Mouse (Mus musculus): ENCODE results near the gene Ptpn3. TPM values are rescaled to one million over a fixed set of nuclear protein-coding genes. Genes with fewer than 3 reads are reported as not detected.
A peak's percentile ranks its signal among the peaks of the same experiment; 100 is the strongest.
"Not testable (repeated sequence)": the region's sequence is repeated elsewhere in the genome, so short reads cannot be mapped to it uniquely, and the experiment has no call there.

Ptpn3 gene
- polyA plus RNA-seq, 1 experiment from 2014 or later = 3.3 TPM

DNA sequence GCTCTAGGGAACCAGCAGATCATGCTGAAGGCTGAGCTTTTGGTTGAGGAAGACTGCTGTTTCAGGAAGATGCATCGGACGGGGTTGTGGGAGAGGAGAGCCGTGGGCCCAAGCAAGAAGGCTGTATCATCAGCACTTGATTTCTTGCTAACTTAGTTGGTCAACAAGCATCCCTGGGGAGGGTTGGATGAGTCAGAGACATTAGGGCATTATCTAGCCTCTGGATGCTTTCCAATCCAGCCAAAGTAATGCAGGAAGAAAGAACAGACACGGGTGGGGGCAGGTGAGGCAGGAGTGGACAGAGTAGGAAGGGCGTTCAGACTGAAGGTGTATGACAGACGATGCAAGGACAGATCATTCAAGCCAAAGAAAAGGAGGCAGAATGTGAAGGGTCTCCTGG lies 101.0 kb downstream of the Ptpn3 start:
- Histone ChIP-seq H3K4me2 (ENCODE audit: low read length) (no peak overlapping the region), H3K27me3 (ENCODE audit: control insufficient read depth, insufficient read depth, low read length) (no peaks in the 10 kb centered on the region), H3K4me3 (ENCODE audit: control insufficient read depth in 1 of 2, insufficient read depth in 1 of 2, low read depth in 1 of 2, low read length in 2 of 2) (no peak overlapping the region), H3K9ac (ENCODE audit: low read length) (no peak overlapping the region), H3K4me1 (ENCODE audit: control insufficient read depth in 2 of 2, insufficient read depth in 2 of 2, low read length in 2 of 2) (peaks cover 7% of the 10 kb centered on the region in 2 experiments; a peak in 3 of 4 replicates), H3K27ac (replicated peaks in 1 of 2; ENCODE audit: control insufficient read depth in 1 of 2, insufficient read depth in 1 of 2, low read depth in 2 of 2, low read length in 2 of 2) (no peak overlapping the region), H3K36me3 (ENCODE audit: control insufficient read depth, insufficient read depth, low read length) (0 out of 2 replicates have a peak, but pooled peaks cover 4% of the 10 kb centered on the region), H3K9me3 (ENCODE audit: control insufficient read depth, low read length) (peaks cover 5% of the 10 kb centered on the region; the same call in 1 of the 2 replicates)
- no peak for ATAC-seq (ENCODE audit: insufficient number of reproducible peaks, insufficient read depth, low FRiP score, low read depth)
- WGBS = 82% methylated on average over 6 of the region's 6 CpGs

DNA sequence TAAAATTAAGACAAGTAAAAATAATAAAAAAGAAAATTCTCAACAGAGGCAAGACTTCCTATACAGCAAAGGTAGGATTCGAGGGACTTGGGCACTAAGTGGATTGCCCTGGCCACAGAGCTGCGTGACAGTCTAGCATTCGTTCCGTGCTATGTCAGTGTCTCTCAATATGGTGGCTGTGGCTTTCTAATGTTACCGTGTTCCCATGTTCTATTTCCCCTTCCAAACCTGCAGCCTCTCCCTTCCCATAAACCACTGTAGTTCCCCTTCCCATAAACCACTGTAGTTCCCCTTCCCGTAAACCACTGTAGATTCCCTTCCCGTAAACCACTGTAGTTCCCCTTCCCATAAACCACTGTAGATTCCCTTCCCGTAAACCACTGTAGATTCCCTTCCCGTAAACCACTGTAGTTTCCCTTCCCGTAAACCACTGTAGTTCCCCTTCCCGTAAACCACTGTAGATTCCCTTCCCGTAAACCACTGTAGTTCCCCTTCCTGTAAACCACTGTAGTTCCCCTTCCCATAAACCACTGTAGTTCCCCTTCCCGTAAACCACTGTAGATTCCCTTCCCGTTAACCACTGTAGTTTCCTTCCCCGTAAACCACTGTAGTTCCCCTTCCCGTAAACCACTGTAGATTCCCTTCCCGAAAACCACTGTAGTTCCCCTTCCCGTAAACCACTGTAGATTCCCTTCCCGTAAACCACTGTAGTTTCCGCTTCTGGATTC lies 102.8 kb downstream of the Ptpn3 start:
- H3K4me1 ChIP-seq (ENCODE audit: control insufficient read depth in 2 of 2, insufficient read depth in 2 of 2, low read length in 2 of 2); H3K27ac ChIP-seq (replicated peaks in 1 of 2; ENCODE audit: control insufficient read depth in 1 of 2, insufficient read depth in 1 of 2, low read depth in 2 of 2, low read length in 2 of 2); H3K9ac ChIP-seq (ENCODE audit: low read length); H3K36me3 ChIP-seq (ENCODE audit: control insufficient read depth, insufficient read depth, low read length); H3K27me3 ChIP-seq (ENCODE audit: control insufficient read depth, insufficient read depth, low read length); H3K9me3 ChIP-seq (ENCODE audit: control insufficient read depth, low read length); H3K4me3 ChIP-seq (ENCODE audit: control insufficient read depth in 1 of 2, insufficient read depth in 1 of 2, low read depth in 1 of 2, low read length in 2 of 2); H3K4me2 ChIP-seq (ENCODE audit: low read length); ATAC-seq (ENCODE audit: insufficient number of reproducible peaks, insufficient read depth, low FRiP score, low read depth): not testable (repeated sequence)
- WGBS = 94% methylated on average over 20 of the region's 20 CpGs

DNA sequence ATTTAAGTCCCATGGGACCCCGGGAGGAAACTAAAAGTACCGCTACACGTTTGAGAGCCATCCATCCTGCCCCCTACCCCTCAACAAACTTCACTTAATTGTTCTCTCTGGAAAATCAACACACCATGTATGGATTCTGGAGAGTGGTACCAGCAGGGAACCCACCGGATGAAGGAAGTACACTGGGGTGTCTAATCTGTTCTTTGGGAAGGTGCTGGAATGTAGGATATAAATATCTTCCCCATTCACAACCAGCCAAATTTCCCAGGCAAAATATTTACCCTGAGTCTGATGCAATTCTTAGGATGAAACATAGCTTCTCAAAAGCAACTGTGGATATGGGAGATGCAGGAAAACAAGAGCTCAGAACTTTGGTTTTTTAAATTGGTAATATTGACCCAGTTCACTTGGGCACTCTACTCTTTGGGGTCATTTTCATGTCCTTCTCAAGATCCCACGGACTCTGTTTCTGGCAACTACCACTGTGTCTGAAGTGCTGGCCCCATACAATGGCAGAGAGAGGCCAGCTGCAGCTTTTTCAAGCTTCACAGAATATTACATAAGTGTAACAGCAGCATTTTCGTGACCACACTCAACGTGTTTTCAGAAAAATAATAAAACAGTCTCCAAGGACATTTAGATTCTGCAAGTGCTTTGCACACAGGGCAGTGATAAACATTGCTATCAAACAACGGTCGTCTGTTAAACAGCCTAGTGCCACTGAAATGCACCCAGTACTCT lies 109.9 kb downstream of the Ptpn3 start:
- no peaks in the 10 kb centered on the region for H3K9me3 ChIP-seq (ENCODE audit: control insufficient read depth, low read length)
- no peaks in the 10 kb centered on the region for H3K27me3 ChIP-seq (ENCODE audit: control insufficient read depth, insufficient read depth, low read length)
- peak overlapping the region in 1 of 2 experiments; percentile 11; a peak in 1 of 4 replicates for H3K27ac ChIP-seq (replicated peaks in 1 of 2; ENCODE audit: control insufficient read depth in 1 of 2, insufficient read depth in 1 of 2, low read depth in 2 of 2, low read length in 2 of 2)
- 0 out of 2 replicates have a peak, but pooled peaks cover 6% of the 10 kb centered on the region for H3K36me3 ChIP-seq (ENCODE audit: control insufficient read depth, insufficient read depth, low read length)
- no peak for ATAC-seq (ENCODE audit: insufficient number of reproducible peaks, insufficient read depth, low FRiP score, low read depth)
- no peak overlapping the region for H3K4me3 ChIP-seq (ENCODE audit: control insufficient read depth in 1 of 2, insufficient read depth in 1 of 2, low read depth in 1 of 2, low read length in 2 of 2)
- WGBS = 45% methylated on average over 9 of the region's 9 CpGs
- no peak overlapping the region for H3K4me2 ChIP-seq (ENCODE audit: low read length)
- no peak overlapping the region for H3K9ac ChIP-seq (ENCODE audit: low read length)
- H3K4me1 ChIP-seq (ENCODE audit: control insufficient read depth in 2 of 2, insufficient read depth in 2 of 2, low read length in 2 of 2) = peaks cover 7 to 15% of the 10 kb centered on the region in 2 experiments; a peak in 3 of 4 replicates

DNA sequence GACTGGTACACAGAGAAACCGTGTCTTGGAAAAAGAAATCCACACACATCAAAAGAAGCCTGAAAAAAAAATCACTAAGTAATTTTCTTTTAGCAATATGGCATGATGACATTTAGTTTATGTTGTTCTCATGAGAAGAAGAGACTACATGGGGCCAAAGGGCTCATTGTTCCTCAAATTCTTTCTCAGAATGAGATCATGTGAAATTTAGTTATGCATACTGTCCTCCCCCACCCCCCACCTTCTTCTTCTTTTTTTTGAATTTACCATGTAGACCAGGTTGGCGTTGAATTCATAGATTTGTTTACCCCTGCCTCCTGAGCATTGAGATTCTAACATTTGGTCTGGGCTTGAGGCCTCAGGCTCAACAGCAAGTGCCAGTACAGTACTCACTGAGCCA lies 111.8 kb downstream of the Ptpn3 start:
- no peak overlapping the region for H3K27ac ChIP-seq (replicated peaks in 1 of 2; ENCODE audit: control insufficient read depth in 1 of 2, insufficient read depth in 1 of 2, low read depth in 2 of 2, low read length in 2 of 2)
- H3K27me3 ChIP-seq (ENCODE audit: control insufficient read depth, insufficient read depth, low read length) = no peaks in the 10 kb centered on the region
- H3K4me1 ChIP-seq (ENCODE audit: control insufficient read depth in 2 of 2, insufficient read depth in 2 of 2, low read length in 2 of 2) = peaks cover 7 to 18% of the 10 kb centered on the region in 2 experiments; a peak in 3 of 4 replicates
- H3K36me3 ChIP-seq (ENCODE audit: control insufficient read depth, insufficient read depth, low read length) = no peaks in the 10 kb centered on the region
- ATAC-seq (ENCODE audit: insufficient number of reproducible peaks, insufficient read depth, low FRiP score, low read depth) = no peak
- H3K9ac ChIP-seq (ENCODE audit: low read length) = no peak overlapping the region
- H3K4me3 ChIP-seq (ENCODE audit: control insufficient read depth in 1 of 2, insufficient read depth in 1 of 2, low read depth in 1 of 2, low read length in 2 of 2) = no peak overlapping the region
- 88% methylated on average over 2 of the region's 2 CpGs for WGBS
- no peak overlapping the region for H3K4me2 ChIP-seq (ENCODE audit: low read length)
- no peaks in the 10 kb centered on the region for H3K9me3 ChIP-seq (ENCODE audit: control insufficient read depth, low read length)

DNA sequence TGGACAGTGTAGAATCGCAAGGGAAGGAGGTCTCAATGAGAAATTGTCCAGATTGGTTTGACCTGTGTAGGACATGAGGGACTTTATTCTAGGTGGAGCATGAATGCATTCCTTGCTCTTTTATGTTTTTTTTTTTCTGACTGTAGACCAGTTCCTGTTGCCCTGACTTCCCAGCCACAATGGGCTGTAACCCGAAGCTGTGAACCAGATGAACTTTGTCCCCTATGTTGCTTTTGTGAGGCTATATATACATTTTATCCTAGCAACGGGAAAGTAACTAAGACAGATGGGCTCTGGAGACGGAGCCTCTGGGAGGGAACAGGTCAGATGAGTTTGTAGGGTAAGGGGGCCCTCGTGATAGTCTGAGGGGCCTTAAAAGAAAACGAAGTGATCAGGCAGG lies 115.6 kb downstream of the Ptpn3 start:
- 32% methylated on average over 6 of the region's 6 CpGs for WGBS
- ATAC-seq (ENCODE audit: insufficient number of reproducible peaks, insufficient read depth, low FRiP score, low read depth) = no peak
- no peaks in the 10 kb centered on the region for H3K36me3 ChIP-seq (ENCODE audit: control insufficient read depth, insufficient read depth, low read length)

DNA sequence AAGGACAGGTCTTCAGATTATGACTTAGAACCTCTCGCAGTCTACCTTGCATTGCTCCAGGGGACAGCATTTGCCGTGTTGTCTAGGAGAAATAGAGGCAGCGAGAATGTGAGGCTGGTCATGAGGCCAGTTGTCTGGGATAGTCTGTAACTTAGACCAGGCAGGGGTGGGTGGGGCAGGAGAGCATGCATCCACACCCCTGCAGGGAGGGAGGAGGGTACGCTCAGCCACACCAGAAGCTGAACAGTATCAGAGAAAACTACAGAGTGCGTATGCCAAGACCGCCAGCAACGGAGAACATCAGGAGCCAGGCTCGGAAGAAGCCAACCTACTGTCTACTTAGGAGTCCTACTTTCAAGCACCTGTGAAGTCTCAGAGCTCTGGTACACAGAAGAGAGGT lies 116.2 kb downstream of the Ptpn3 start:
- no peaks in the 10 kb centered on the region for H3K36me3 ChIP-seq (ENCODE audit: control insufficient read depth, insufficient read depth, low read length)
- WGBS = 77% methylated on average over 8 of the region's 8 CpGs
- no peak overlapping the region for H3K4me2 ChIP-seq (ENCODE audit: low read length)
- H3K4me1 ChIP-seq (ENCODE audit: control insufficient read depth in 2 of 2, insufficient read depth in 2 of 2, low read length in 2 of 2) = peaks cover under 1 to 3% of the 10 kb centered on the region in 2 experiments; a peak in 2 of 4 replicates
- no peak overlapping the region for H3K9ac ChIP-seq (ENCODE audit: low read length)
- no peak overlapping the region for H3K4me3 ChIP-seq (ENCODE audit: control insufficient read depth in 1 of 2, insufficient read depth in 1 of 2, low read depth in 1 of 2, low read length in 2 of 2)
- H3K27ac ChIP-seq (replicated peaks in 1 of 2; ENCODE audit: control insufficient read depth in 1 of 2, insufficient read depth in 1 of 2, low read depth in 2 of 2, low read length in 2 of 2) = no peak overlapping the region
- no peak for ATAC-seq (ENCODE audit: insufficient number of reproducible peaks, insufficient read depth, low FRiP score, low read depth)
- no peaks in the 10 kb centered on the region for H3K9me3 ChIP-seq (ENCODE audit: control insufficient read depth, low read length)
- H3K27me3 ChIP-seq (ENCODE audit: control insufficient read depth, insufficient read depth, low read length) = no peaks in the 10 kb centered on the region

More for the DNA sequence above, 115.6 kb downstream of the Ptpn3 start:
- Histone ChIP-seq H3K4me3 (ENCODE audit: control insufficient read depth in 1 of 2, insufficient read depth in 1 of 2, low read depth in 1 of 2, low read length in 2 of 2) (no peak overlapping the region), H3K9ac (ENCODE audit: low read length) (no peak overlapping the region), H3K4me1 (ENCODE audit: control insufficient read depth in 2 of 2, insufficient read depth in 2 of 2, low read length in 2 of 2) (peaks cover 2 to 3% of the 10 kb centered on the region in 2 experiments; a peak in 3 of 4 replicates), H3K4me2 (ENCODE audit: low read length) (no peak overlapping the region), H3K27me3 (ENCODE audit: control insufficient read depth, insufficient read depth, low read length) (no peaks in the 10 kb centered on the region), H3K9me3 (ENCODE audit: control insufficient read depth, low read length) (no peaks in the 10 kb centered on the region), H3K27ac (replicated peaks in 1 of 2; ENCODE audit: control insufficient read depth in 1 of 2, insufficient read depth in 1 of 2, low read depth in 2 of 2, low read length in 2 of 2) (no peak overlapping the region)

DNA sequence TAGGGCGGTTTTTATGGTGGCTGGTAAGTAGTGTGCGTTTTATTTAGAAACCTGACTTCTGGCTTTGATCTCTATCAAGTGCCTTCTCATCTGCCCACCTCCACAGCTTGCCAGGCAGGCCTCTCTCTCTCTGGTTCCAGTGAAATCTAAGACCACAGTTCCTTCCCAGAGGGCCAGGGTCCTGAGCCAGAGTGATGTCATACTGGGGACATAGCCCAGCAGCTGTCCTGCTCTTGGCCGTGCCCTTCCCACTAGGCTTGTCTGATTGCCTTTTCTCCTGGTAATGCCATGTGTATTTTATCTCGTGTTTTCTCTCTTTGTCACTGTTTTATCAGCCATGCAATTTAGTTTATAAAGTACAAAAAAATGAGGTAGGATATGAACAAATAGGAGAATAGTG lies 118.1 kb downstream of the Ptpn3 start:
- Histone ChIP-seq H3K27me3 (ENCODE audit: control insufficient read depth, insufficient read depth, low read length) (no peaks in the 10 kb centered on the region), H3K9ac (ENCODE audit: low read length) (no peak overlapping the region), H3K4me2 (ENCODE audit: low read length) (no peak overlapping the region), H3K4me1 (ENCODE audit: control insufficient read depth in 2 of 2, insufficient read depth in 2 of 2, low read length in 2 of 2) (peaks cover 0 to 3% of the 10 kb centered on the region in 2 experiments; a peak in 1 of 4 replicates), H3K4me3 (ENCODE audit: control insufficient read depth in 1 of 2, insufficient read depth in 1 of 2, low read depth in 1 of 2, low read length in 2 of 2) (no peak overlapping the region), H3K9me3 (ENCODE audit: control insufficient read depth, low read length) (no peaks in the 10 kb centered on the region), H3K36me3 (ENCODE audit: control insufficient read depth, insufficient read depth, low read length) (no peaks in the 10 kb centered on the region), H3K27ac (replicated peaks in 1 of 2; ENCODE audit: control insufficient read depth in 1 of 2, insufficient read depth in 1 of 2, low read depth in 2 of 2, low read length in 2 of 2) (no peak overlapping the region)
- no peak for ATAC-seq (ENCODE audit: insufficient number of reproducible peaks, insufficient read depth, low FRiP score, low read depth)
- 54% methylated on average over 4 of the region's 4 CpGs for WGBS

All from heart, embryonic 14.5 days (tissue).